Mouse (Mus musculus): Measurements from ENCODE around the gene Xkr8. TPM values are rescaled to one million over a fixed set of nuclear protein-coding genes. Genes with fewer than 3 reads are reported as not detected.

Gene Xkr8
- polyA plus RNA-seq, 1 experiment from 2014 or later, result 6.6 TPM

- peaks cover 21% of the 10 kb centered on the region for H3K36me3 ChIP-seq (ENCODE audit: control insufficient read depth, insufficient read depth, low read length)
- ATAC-seq (ENCODE audit: low read depth), result no peak
- H3K4me2 ChIP-seq (ENCODE audit: low read depth, low read length), result no peak overlapping the region
- H3K27me3 ChIP-seq (ENCODE audit: control insufficient read depth, insufficient read depth, low read depth, low read length), result no peaks in the 10 kb centered on the region
- no peaks in the 10 kb centered on the region for H3K4me1 ChIP-seq (replicated peaks; ENCODE audit: control insufficient read depth, insufficient read depth, low read length)
- H3K27ac ChIP-seq (ENCODE audit: low read length), result no peak overlapping the region
- WGBS, result 100% methylated on average over 1 of the region's 1 CpGs
- H3K4me3 ChIP-seq (ENCODE audit: low read length), result no peak overlapping the region
- no peak overlapping the region for H3K9ac ChIP-seq (ENCODE audit: low read length)
- H3K9me3 ChIP-seq (ENCODE audit: control insufficient read depth, low read length), result no peaks in the 10 kb centered on the region
Measured at GRCm38 (mm10) chr4:132718251-132718650, 14.1 kb downstream of the Xkr8 start.

- 88% methylated on average over 7 of the region's 7 CpGs for WGBS
- H3K4me2 ChIP-seq (ENCODE audit: low read depth, low read length), result no peak overlapping the region
- H3K27me3 ChIP-seq (ENCODE audit: control insufficient read depth, insufficient read depth, low read depth, low read length), result no peaks in the 10 kb centered on the region
- no peak for ATAC-seq (ENCODE audit: low read depth)
- H3K9me3 ChIP-seq (ENCODE audit: control insufficient read depth, low read length), result no peaks in the 10 kb centered on the region
- no peaks in the 10 kb centered on the region for H3K4me1 ChIP-seq (replicated peaks; ENCODE audit: control insufficient read depth, insufficient read depth, low read length)
- H3K4me3 ChIP-seq (ENCODE audit: low read length), result no peak overlapping the region
- no peak overlapping the region for H3K27ac ChIP-seq (ENCODE audit: low read length)
- H3K36me3 ChIP-seq (ENCODE audit: control insufficient read depth, insufficient read depth, low read length), result peaks cover 39% of the 10 kb centered on the region
- H3K9ac ChIP-seq (ENCODE audit: low read length), result no peak overlapping the region
Measured at GRCm38 (mm10) chr4:132713181-132713580, 19.2 kb downstream of the Xkr8 start.

GRCm38 (mm10) chr4:132706885-132707284 is 25.5 kb downstream of the Xkr8 start:
- H3K27ac ChIP-seq (ENCODE audit: low read length), result no peak overlapping the region
- no peak for ATAC-seq (ENCODE audit: low read depth)
- H3K4me1 ChIP-seq (replicated peaks; ENCODE audit: control insufficient read depth, insufficient read depth, low read length), result no peaks in the 10 kb centered on the region
- 94% methylated on average over 8 of the region's 8 CpGs for WGBS
- H3K36me3 ChIP-seq (ENCODE audit: control insufficient read depth, insufficient read depth, low read length), result peaks cover 50% of the 10 kb centered on the region
- H3K4me2 ChIP-seq (ENCODE audit: low read depth, low read length), result no peak overlapping the region
- no peaks in the 10 kb centered on the region for H3K27me3 ChIP-seq (ENCODE audit: control insufficient read depth, insufficient read depth, low read depth, low read length)
- H3K9me3 ChIP-seq (ENCODE audit: control insufficient read depth, low read length), result no peaks in the 10 kb centered on the region
- no peak overlapping the region for H3K9ac ChIP-seq (ENCODE audit: low read length)
- no peak overlapping the region for H3K4me3 ChIP-seq (ENCODE audit: low read length)

- Histone ChIP-seq H3K27me3 (ENCODE audit: control insufficient read depth, insufficient read depth, low read depth, low read length) (no peaks in the 10 kb centered on the region), H3K9ac (ENCODE audit: low read length) (no peak overlapping the region), H3K4me3 (ENCODE audit: low read length) (no peak overlapping the region), H3K27ac (ENCODE audit: low read length) (no peak overlapping the region), H3K36me3 (ENCODE audit: control insufficient read depth, insufficient read depth, low read length) (peaks cover 31% of the 10 kb centered on the region), H3K4me2 (ENCODE audit: low read depth, low read length) (no peak overlapping the region), H3K4me1 (replicated peaks; ENCODE audit: control insufficient read depth, insufficient read depth, low read length) (no peaks in the 10 kb centered on the region), H3K9me3 (ENCODE audit: control insufficient read depth, low read length) (no peaks in the 10 kb centered on the region)
- no peak for ATAC-seq (ENCODE audit: low read depth)
- 96% methylated on average over 5 of the region's 5 CpGs for WGBS
Measured at GRCm38 (mm10) chr4:132702076-132702475, 30.3 kb downstream of the Xkr8 start.

GRCm38 (mm10) chr4:132693366-132693765 is 39.0 kb downstream of the Xkr8 start:
- no peak overlapping the region for H3K27ac ChIP-seq (ENCODE audit: low read length)
- H3K9ac ChIP-seq (ENCODE audit: low read length), result no peak overlapping the region
- 85% methylated on average over 3 of the region's 3 CpGs for WGBS
- no peaks in the 10 kb centered on the region for H3K4me1 ChIP-seq (replicated peaks; ENCODE audit: control insufficient read depth, insufficient read depth, low read length)
- H3K27me3 ChIP-seq (ENCODE audit: control insufficient read depth, insufficient read depth, low read depth, low read length), result no peaks in the 10 kb centered on the region
- no peak for ATAC-seq (ENCODE audit: low read depth)
- no peak overlapping the region for H3K4me3 ChIP-seq (ENCODE audit: low read length)
- H3K9me3 ChIP-seq (ENCODE audit: control insufficient read depth, low read length), result no peaks in the 10 kb centered on the region
- H3K36me3 ChIP-seq (ENCODE audit: control insufficient read depth, insufficient read depth, low read length), result peaks cover 27% of the 10 kb centered on the region
- no peak overlapping the region for H3K4me2 ChIP-seq (ENCODE audit: low read depth, low read length)

GRCm38 (mm10) chr4:132689634-132690033 is 42.7 kb downstream of the Xkr8 start:
- no peak for ATAC-seq (ENCODE audit: low read depth)
- H3K27me3 ChIP-seq (ENCODE audit: control insufficient read depth, insufficient read depth, low read depth, low read length), result no peaks in the 10 kb centered on the region
- no peaks in the 10 kb centered on the region for H3K4me1 ChIP-seq (replicated peaks; ENCODE audit: control insufficient read depth, insufficient read depth, low read length)
- H3K9ac ChIP-seq (ENCODE audit: low read length), result no peak overlapping the region
- 74% methylated on average over 2 of the region's 2 CpGs for WGBS
- peaks cover 26% of the 10 kb centered on the region for H3K36me3 ChIP-seq (ENCODE audit: control insufficient read depth, insufficient read depth, low read length)
- H3K4me3 ChIP-seq (ENCODE audit: low read length), result no peak overlapping the region
- no peaks in the 10 kb centered on the region for H3K9me3 ChIP-seq (ENCODE audit: control insufficient read depth, low read length)
- H3K27ac ChIP-seq (ENCODE audit: low read length), result no peak overlapping the region
- H3K4me2 ChIP-seq (ENCODE audit: low read depth, low read length), result no peak overlapping the region

- peaks cover 21% of the 10 kb centered on the region for H3K36me3 ChIP-seq (ENCODE audit: control insufficient read depth, insufficient read depth, low read length)
- WGBS, result 76% methylated on average over 7 of the region's 7 CpGs
- H3K27ac ChIP-seq (ENCODE audit: low read length), result no peak overlapping the region
- H3K9ac ChIP-seq (ENCODE audit: low read length), result no peak overlapping the region
- H3K4me2 ChIP-seq (ENCODE audit: low read depth, low read length), result no peak overlapping the region
- no peaks in the 10 kb centered on the region for H3K4me1 ChIP-seq (replicated peaks; ENCODE audit: control insufficient read depth, insufficient read depth, low read length)
- H3K27me3 ChIP-seq (ENCODE audit: control insufficient read depth, insufficient read depth, low read depth, low read length), result no peaks in the 10 kb centered on the region
- ATAC-seq (ENCODE audit: low read depth), result peak; percentile 59; the same call in 1 of the 2 replicates
- H3K9me3 ChIP-seq (ENCODE audit: control insufficient read depth, low read length), result no peaks in the 10 kb centered on the region
- no peak overlapping the region for H3K4me3 ChIP-seq (ENCODE audit: low read length)
Measured at GRCm38 (mm10) chr4:132676771-132677539, 55.4 kb downstream of the Xkr8 start.

Other genes starting within 250 kb of the Xkr8 start
- 10.6 and 12.3 TPM in 2 replicates for gene Sesn2, start 222.0 kb downstream of the Xkr8 start, polyA plus RNA-seq (2015; fragmentation: Nextera tagmentation; extraction: Ambion mirVana)
- 976 and 986 TPM in 2 replicates for gene Atpif1, start 198.9 kb downstream of the Xkr8 start, polyA plus RNA-seq (2015; fragmentation: Nextera tagmentation; extraction: Ambion mirVana)
- gene Dnajc8, start 197.0 kb downstream of the Xkr8 start, polyA plus RNA-seq (2015; fragmentation: Nextera tagmentation; extraction: Ambion mirVana), result 159 and 171 TPM in 2 replicates
- 1.1 and 1.2 TPM in 2 replicates for gene Ptafr, start 168.5 kb downstream of the Xkr8 start, polyA plus RNA-seq (2015; fragmentation: Nextera tagmentation; extraction: Ambion mirVana)
- gene Eya3, start 93.6 kb downstream of the Xkr8 start, polyA plus RNA-seq (2015; fragmentation: Nextera tagmentation; extraction: Ambion mirVana), result 26.0 and 28.1 TPM in 2 replicates
- gene Smpdl3b, start 24.7 kb upstream of the Xkr8 start, polyA plus RNA-seq (2015; fragmentation: Nextera tagmentation; extraction: Ambion mirVana), result 6.0 and 6.2 TPM in 2 replicates
- gene Rpa2, start 35.8 kb upstream of the Xkr8 start, polyA plus RNA-seq (2015; fragmentation: Nextera tagmentation; extraction: Ambion mirVana), result 97.9 and 103 TPM in 2 replicates
- 1.3 and 1.5 TPM in 2 replicates for gene Themis2, start 63.8 kb upstream of the Xkr8 start, polyA plus RNA-seq (2015; fragmentation: Nextera tagmentation; extraction: Ambion mirVana)
- 58.4 and 59.1 TPM in 2 replicates for gene Ppp1r8, start 110.6 kb upstream of the Xkr8 start, polyA plus RNA-seq (2015; fragmentation: Nextera tagmentation; extraction: Ambion mirVana)
- gene Stx12, start 152.0 kb upstream of the Xkr8 start, polyA plus RNA-seq (2015; fragmentation: Nextera tagmentation; extraction: Ambion mirVana), result 64.1 and 68.4 TPM in 2 replicates
- 42.9 and 44.5 TPM in 2 replicates for gene Fam76a, start 190.0 kb upstream of the Xkr8 start, polyA plus RNA-seq (2015; fragmentation: Nextera tagmentation; extraction: Ambion mirVana)
- gene Fgr, start 241.5 kb upstream of the Xkr8 start, polyA plus RNA-seq (2015; fragmentation: Nextera tagmentation; extraction: Ambion mirVana), result 0.79 and 1.2 TPM in 2 replicates

All from lung, embryonic 16.5 days (tissue).